Mouse (Mus musculus) MEL (cell line): ENCODE measurements around the gene Dhcr24. TPM values are rescaled to one million over a fixed set of nuclear protein-coding genes. Genes with fewer than 3 reads are reported as not detected.

Experiments
- DNase-seq: peaks from one replicate; pipeline ENCODE4 v3.0.0; 2011; ENCODE audit warnings: low read depth, low spot score
- H3K27ac ChIP-seq: 2 replicates; pipeline ENCODE4 v1.5.1; 2012; ENCODE audit warnings: low read depth, mild to moderate bottlenecking, control low read depth, low read length, moderate library complexity; ENCODE audit not compliant: control insufficient read depth
- H3K27me3 ChIP-seq, 2 experiments: fragments of 150-350 bp in 1 of 2; sonication (generic) in 1 of 2; 2 replicates each; pipeline ENCODE4 v1.6.1; 2012; ENCODE audit warnings: low read length in 2 of 2, mild to moderate bottlenecking in 2 of 2, improper control_type of control experiment in 1 of 2, moderate library complexity in 1 of 2; ENCODE audit not compliant: insufficient read depth in 2 of 2, control insufficient read depth in 1 of 2
- H3K36me3 ChIP-seq, 2 experiments: 2 replicates each; pipeline ENCODE4 v1.6.1; 2012 to 2014; ENCODE audit warnings: low read length in 2 of 2, improper control_type of control experiment in 1 of 2, inconsistent platforms in 1 of 2, mild to moderate bottlenecking in 1 of 2; ENCODE audit not compliant: insufficient read depth in 2 of 2, control insufficient read depth in 1 of 2
- H3K4me1 ChIP-seq, 2 experiments: fragments of 150-350 bp in 1 of 2; sonication (generic) in 1 of 2; 2 replicates each; pipeline ENCODE4 v1.6.1; 2012; ENCODE audit warnings: low read length in 2 of 2, improper control_type of control experiment in 1 of 2, mild to moderate bottlenecking in 1 of 2; ENCODE audit not compliant: insufficient read depth in 2 of 2, control insufficient read depth in 1 of 2
- H3K4me3 ChIP-seq, 2 experiments: fragments of 150-350 bp in 1 of 2; sonication (generic) in 1 of 2; 2 replicates each; pipeline ENCODE4 v1.5.1; 2012; ENCODE audit warnings: low read depth in 2 of 2, low read length in 2 of 2, mild to moderate bottlenecking in 2 of 2, moderate library complexity in 2 of 2, control low read depth in 1 of 2, improper control_type of control experiment in 1 of 2; ENCODE audit not compliant: control insufficient read depth in 1 of 2, insufficient read depth in 1 of 2
- H3K79me2 ChIP-seq: 2 replicates; pipeline ENCODE4 v1.6.1; 2012; ENCODE audit warnings: mild to moderate bottlenecking, low read length, moderate library complexity; ENCODE audit not compliant: control insufficient read depth, poor library complexity, insufficient read depth
- H3K9ac ChIP-seq: 2 replicates; pipeline ENCODE4 v1.6.1; 2012; ENCODE audit warnings: low read depth, mild to moderate bottlenecking, control low read depth, low read length, moderate library complexity; ENCODE audit not compliant: control insufficient read depth, poor library complexity, severe bottlenecking
- H3K9me3 ChIP-seq: fragments of 150-350 bp; sonication (generic); replicated peaks from 2 replicates; pipeline ENCODE4 v1.6.1; 2012; ENCODE audit warnings: mild to moderate bottlenecking, low read length, improper control_type of control experiment, moderate library complexity; ENCODE audit not compliant: insufficient read depth
- BHLHE40 ChIP-seq: IDR thresholded peaks from 2 replicates; pipeline ENCODE4 v1.6.1; 2012; ENCODE audit warnings: low read depth, mild to moderate bottlenecking, inconsistent platforms, low read length, improper control_type of control experiment, borderline replicate concordance
- E2F4 ChIP-seq: IDR thresholded peaks from 2 replicates; pipeline ENCODE4 v1.6.1; 2011; ENCODE audit warnings: low read depth, low read length, improper control_type of control experiment, borderline replicate concordance
- ELF1 ChIP-seq: IDR thresholded peaks from 2 replicates; pipeline ENCODE4 v1.6.1; 2014; ENCODE audit warnings: low read depth, mild to moderate bottlenecking, inconsistent platforms, low read length, improper control_type of control experiment, moderate library complexity
- EP300 ChIP-seq, 2 experiments: IDR thresholded peaks; 2 replicates each; pipeline ENCODE4 v1.6.1; 2011; ENCODE audit warnings: improper control_type of control experiment in 2 of 2, low read length in 2 of 2, low read depth in 1 of 2, mild to moderate bottlenecking in 1 of 2
- GABPA ChIP-seq: IDR thresholded peaks from 2 replicates; pipeline ENCODE4 v1.6.1; 2012; ENCODE audit warnings: low read depth, mild to moderate bottlenecking, inconsistent platforms, low read length, improper control_type of control experiment, moderate library complexity
- GATA1 ChIP-seq: IDR thresholded peaks from 2 replicates; pipeline ENCODE4 v1.6.1; 2011; ENCODE audit warnings: low read depth, low read length, improper control_type of control experiment
- HCFC1 ChIP-seq: IDR thresholded peaks from 2 replicates; pipeline ENCODE4 v1.6.1; 2012; ENCODE audit warnings: low read depth, mild to moderate bottlenecking, inconsistent platforms, low read length, improper control_type of control experiment, moderate library complexity
- JUND ChIP-seq: IDR thresholded peaks from 2 replicates; pipeline ENCODE4 v1.6.1; 2011; ENCODE audit warnings: low read depth, mild to moderate bottlenecking, improper control_type of control experiment, low read length
- MXI1 ChIP-seq: IDR thresholded peaks from 2 replicates; pipeline ENCODE4 v1.6.1; 2011; ENCODE audit warnings: mild to moderate bottlenecking, low read depth, low read length, improper control_type of control experiment
- MYC ChIP-seq: IDR thresholded peaks from 2 replicates; pipeline ENCODE4 v1.6.1; 2011; ENCODE audit warnings: low read depth, mild to moderate bottlenecking, low read length, improper control_type of control experiment, moderate library complexity
- NELFE ChIP-seq: IDR thresholded peaks from 2 replicates; pipeline ENCODE4 v1.6.1; 2011; ENCODE audit warnings: low read depth, low read length, improper control_type of control experiment
- NRF1 ChIP-seq: IDR thresholded peaks from 2 replicates; pipeline ENCODE4 v1.6.1; 2014; ENCODE audit warnings: low read depth, mild to moderate bottlenecking, inconsistent platforms, low read length, improper control_type of control experiment, moderate library complexity; ENCODE audit not compliant: poor library complexity, insufficient read depth, severe bottlenecking
- POLR2A ChIP-seq, 2 experiments: IDR thresholded peaks; 2 replicates each; pipeline ENCODE4 v1.6.1; 2011 to 2012; ENCODE audit warnings: low read length in 2 of 2, mild to moderate bottlenecking in 2 of 2, control low read depth in 1 of 2, improper control_type of control experiment in 1 of 2, low read depth in 1 of 2, moderate library complexity in 1 of 2; ENCODE audit not compliant: control insufficient read depth in 1 of 2, insufficient read depth in 1 of 2, poor library complexity in 1 of 2
- POLR2AphosphoS2 ChIP-seq: IDR thresholded peaks from 2 replicates; pipeline ENCODE4 v1.6.1; 2011; ENCODE audit warnings: low read length, improper control_type of control experiment
- POLR2AphosphoS5 ChIP-seq: IDR thresholded peaks from 2 replicates; pipeline ENCODE4 v1.6.1; 2012; ENCODE audit warnings: low read depth, borderline replicate concordance, mild to moderate bottlenecking, inconsistent platforms, low read length, moderate library complexity, mixed read lengths
- RAD21 ChIP-seq: IDR thresholded peaks from 2 replicates; pipeline ENCODE4 v1.6.1; 2011; ENCODE audit warnings: mild to moderate bottlenecking, low read depth, low read length, improper control_type of control experiment
- RCOR1 ChIP-seq: IDR thresholded peaks from 2 replicates; pipeline ENCODE4 v1.6.1; 2012; ENCODE audit warnings: low read depth, mild to moderate bottlenecking, inconsistent platforms, low read length, improper control_type of control experiment
- SMC3 ChIP-seq: IDR thresholded peaks from 2 replicates; pipeline ENCODE4 v1.6.1; 2011; ENCODE audit warnings: low read depth, low read length, improper control_type of control experiment
- TBP ChIP-seq: IDR thresholded peaks from 2 replicates; pipeline ENCODE4 v1.8.0; 2011; ENCODE audit warnings: low read depth, low read length, improper control_type of control experiment
- TCF12 ChIP-seq: IDR thresholded peaks from 2 replicates; pipeline ENCODE4 v1.6.1; 2014; ENCODE audit warnings: low read depth, mild to moderate bottlenecking, inconsistent platforms, low read length, improper control_type of control experiment, moderate library complexity
- UBTF ChIP-seq: IDR thresholded peaks from 2 replicates; pipeline ENCODE4 v1.6.1; 2012; ENCODE audit warnings: low read depth, mild to moderate bottlenecking, inconsistent platforms, low read length, improper control_type of control experiment, moderate library complexity, borderline replicate concordance; ENCODE audit not compliant: insufficient read depth
- USF1 ChIP-seq: IDR thresholded peaks from 2 replicates; pipeline ENCODE4 v1.6.1; 2014; ENCODE audit warnings: low read depth, mild to moderate bottlenecking, inconsistent platforms, low read length, improper control_type of control experiment, moderate library complexity
- USF2 ChIP-seq, 2 experiments: IDR thresholded peaks; 2 replicates each; pipeline ENCODE4 v1.6.1; 2011 to 2012; ENCODE audit warnings: improper control_type of control experiment in 2 of 2, low read length in 2 of 2, borderline replicate concordance in 1 of 2, inconsistent platforms in 1 of 2, low read depth in 1 of 2, mild to moderate bottlenecking in 1 of 2; ENCODE audit not compliant: insufficient read depth in 1 of 2
- ZKSCAN1 ChIP-seq: IDR thresholded peaks from 2 replicates; pipeline ENCODE4 v1.6.1; 2012; ENCODE audit warnings: low read depth, mild to moderate bottlenecking, inconsistent platforms, low read length, improper control_type of control experiment, moderate library complexity
- polyA plus RNA-seq, 2 experiments: library from polyadenylated mRNA; stranded (reverse) in 1 of 2; unstranded in 1 of 2; fragments of >175 nt in 1 of 2; fragments of >200 nt in 1 of 2; gene quantifications; 2 replicates each; pipeline versions ENCODE4 v1.2.1 to v1.2.4; 2012; ENCODE audit warnings: low replicate concordance in 2 of 2, low read depth in 1 of 2; ENCODE audit not compliant: insufficient read length in 2 of 2, insufficient read depth in 1 of 2, missing spikeins in 1 of 2
- total RNA-seq: library from RNA; depleted of rRNA; stranded (reverse); fragments of 300-350 nt; gene quantifications from 2 replicates; pipeline ENCODE4 v1.2.3, GENCODE M21; 2012

Dhcr24 gene
- total and polyA plus RNA-seq, 3 experiments, result 39.2 to 63.0 TPM; not detected in 1

DNA sequence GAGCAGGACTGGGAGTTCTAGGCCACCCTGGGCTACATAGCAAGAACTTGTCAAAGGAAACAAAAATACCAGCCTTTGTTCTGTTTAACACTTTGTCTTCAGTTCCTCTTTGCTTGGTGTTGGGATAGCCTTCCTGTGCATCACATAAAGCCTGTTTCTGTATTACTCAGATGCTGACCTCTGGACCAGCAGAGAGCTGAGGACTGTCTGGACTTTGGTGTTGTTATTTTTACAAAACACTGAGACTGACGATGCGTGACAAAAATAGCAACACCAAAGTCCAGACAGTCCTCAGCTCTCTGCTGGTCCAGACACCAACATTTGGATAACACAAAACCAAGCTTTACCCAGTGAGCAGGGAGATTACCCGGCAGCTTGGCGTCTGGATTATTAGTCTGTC is 39.9 kb downstream of the Dhcr24 start:
- DNase-seq, result no peak
- Histone ChIP-seq H3K4me1 (no peaks in the 10 kb centered on the region), H3K9ac (no peak overlapping the region), H3K79me2 (no peaks in the 10 kb centered on the region), H3K27ac (no peak overlapping the region), H3K27me3 (no peaks in the 10 kb centered on the region), H3K4me3 (no peak overlapping the region), H3K36me3 (peaks cover 0 to 2% of the 10 kb centered on the region in 2 experiments; a peak in 2 of 4 replicates), H3K9me3 (no peaks in the 10 kb centered on the region)
- TF ChIP-seq JUND, result no peak
- no peak for TF ChIP-seq RCOR1
- TF ChIP-seq GABPA, result no peak
- no peak for TF ChIP-seq MYC
- TF ChIP-seq MXI1, result no peak
- TF ChIP-seq SMC3, result no peak
- no peak for TF ChIP-seq BHLHE40
- no peak for TF ChIP-seq NELFE
- no peak for TF ChIP-seq UBTF
- TF ChIP-seq RAD21, result no peak
- TF ChIP-seq ZKSCAN1, result no peak
- no peak for TF ChIP-seq USF1
- no peak for TF ChIP-seq GATA1

- TF ChIP-seq POLR2AphosphoS2 (no peak), USF2 (IDR thresholded peaks at IDR 0.05; ENCODE audit: borderline replicate concordance in 1 of 2, insufficient read depth in 1 of 2, low read depth in 1 of 2, low read length in 2 of 2) (no peak), POLR2AphosphoS5 (no peak), RAD21 (no peak), RCOR1 (no peak), EP300 (IDR thresholded peaks at IDR 0.05; ENCODE audit: low read depth in 1 of 2, low read length in 2 of 2) (no peak), HCFC1 (no peak), TCF12 (no peak), MYC (no peak), TBP (no peak), NRF1 (no peak), POLR2A (IDR thresholded peaks at IDR 0.05; ENCODE audit: control insufficient read depth in 1 of 2, insufficient read depth in 1 of 2, low read depth in 1 of 2, low read length in 2 of 2, poor library complexity in 1 of 2) (no peak), ELF1 (no peak), E2F4 (no peak)
- H3K79me2 ChIP-seq, result no peaks in the 10 kb centered on the region
- H3K36me3 ChIP-seq, result peaks cover 0 to 3% of the 10 kb centered on the region in 2 experiments; a peak in 2 of 4 replicates
- DNase-seq, result peak; percentile 22
- H3K4me3 ChIP-seq, result no peak overlapping the region
- no peaks in the 10 kb centered on the region for H3K9me3 ChIP-seq
- H3K9ac ChIP-seq, result no peak overlapping the region
- no peaks in the 10 kb centered on the region for H3K27me3 ChIP-seq
- H3K4me1 ChIP-seq, result no peaks in the 10 kb centered on the region
- no peak overlapping the region for H3K27ac ChIP-seq
These were observed 46.1 kb downstream of the Dhcr24 start for GRCm38 (mm10) chr4:106606639-106607554.
